Mouse (Mus musculus): ENCODE measurements around the gene Gm10392.

GRCm38 (mm10) chr11:77513811-77514170 is 5.2 kb downstream of the Gm10392 start:
- TF ChIP-seq POLR2A (IDR thresholded peaks at IDR 0.05; ENCODE audit: borderline replicate concordance, extremely low read depth, insufficient read depth, insufficient read length, poor library complexity, severe bottlenecking) (no peak), CTCF (IDR thresholded peaks at IDR 0.05; ENCODE audit: borderline replicate concordance, extremely low read depth, insufficient read depth, insufficient read length) (no peak)
